Mouse (Mus musculus) ES-CJ7 (cell line): ENCODE data around the gene Efemp2.

Experiments
- DNase-seq: peaks from one replicate; pipeline ENCODE4 v3.0.0; 2011; ENCODE audit warnings: low read depth, low spot score

The Efemp2 gene

GRCm38 (mm10) chr19:5496052-5496370 is 22.3 kb downstream of the Efemp2 start:
- no peak for DNase-seq

GRCm38 (mm10) chr19:5500330-5500875 is 26.6 kb downstream of the Efemp2 start:
- no peak for DNase-seq

- DNase-seq: no peak
These were observed 29.9 kb downstream of the Efemp2 start, which contains the start of gene 1700020D05Rik for GRCm38 (mm10) chr19:5503687-5504086. 1700020D05Rik (minus strand) TSS chr19:5503787.

GRCm38 (mm10) chr19:5510031-5511026 is 36.6 kb downstream of the Efemp2 start, which contains the start of gene Snx32:
Snx32 (minus strand) TSS chr19:5510538.
- DNase-seq: peak; percentile 100

GRCm38 (mm10) chr19:5511074-5511632 is 37.4 kb downstream of the Efemp2 start:
- DNase-seq: no peak

GRCm38 (mm10) chr19:5512091-5513004 is 38.6 kb downstream of the Efemp2 start:
- no peak for DNase-seq

- no peak for DNase-seq
These were observed 39.2 kb downstream of the Efemp2 start for GRCm38 (mm10) chr19:5513005-5513349.

GRCm38 (mm10) chr19:5515840-5516777 is 42.4 kb downstream of the Efemp2 start:
- DNase-seq: peak; percentile 60

- peak; percentile 64 for DNase-seq
These were observed 43.3 kb downstream of the Efemp2 start for GRCm38 (mm10) chr19:5516906-5517505.

- no peak for DNase-seq
These were observed 45.0 kb downstream of the Efemp2 start for GRCm38 (mm10) chr19:5518721-5519120.

- no peak for DNase-seq
These were observed 51.5 kb downstream of the Efemp2 start for GRCm38 (mm10) chr19:5525204-5525603.

GRCm38 (mm10) chr19:5529325-5530137 is 55.8 kb downstream of the Efemp2 start:
- DNase-seq: peak; percentile 96

GRCm38 (mm10) chr19:5530138-5530524 is 56.4 kb downstream of the Efemp2 start:
- no peak for DNase-seq
